Mouse (Mus musculus) erythroid progenitor cell, adult 5-6 weeks (primary cell): ENCODE measurements around the gene Mef2d. TPM values are rescaled to one million over a fixed set of nuclear protein-coding genes. Genes with fewer than 3 reads are reported as not detected.

Experiments
- ATAC-seq: replicated peaks from 2 replicates; pipeline ENCODE4 v1.8.0; 2016; ENCODE audit warnings: moderate number of reproducible peaks, mild to moderate bottlenecking, moderate TSS enrichment, inconsistent platforms; ENCODE audit not compliant: poor library complexity, low FRiP score, severe bottlenecking
- total RNA-seq, 2 experiments: library from RNA; stranded (forward) in 1 of 2; stranded (reverse) in 1 of 2; fragments of 150-400 nt in 1 of 2; fragments of 186-747, 209-891 nt in 1 of 2; gene quantifications; 2 replicates each; pipeline versions ENCODE4 v1.2.3 to v1.2.4; 2015 to 2017; ENCODE audit warnings: low replicate concordance in 2 of 2

Gene Mef2d
- total RNA-seq, 2 experiments from 2014 or later: 16.9 to 36.9 TPM

GRCm38 (mm10) chr3:88203999-88204700 lies 62.0 kb downstream of the Mef2d start:
- ATAC-seq: no peak

DNA sequence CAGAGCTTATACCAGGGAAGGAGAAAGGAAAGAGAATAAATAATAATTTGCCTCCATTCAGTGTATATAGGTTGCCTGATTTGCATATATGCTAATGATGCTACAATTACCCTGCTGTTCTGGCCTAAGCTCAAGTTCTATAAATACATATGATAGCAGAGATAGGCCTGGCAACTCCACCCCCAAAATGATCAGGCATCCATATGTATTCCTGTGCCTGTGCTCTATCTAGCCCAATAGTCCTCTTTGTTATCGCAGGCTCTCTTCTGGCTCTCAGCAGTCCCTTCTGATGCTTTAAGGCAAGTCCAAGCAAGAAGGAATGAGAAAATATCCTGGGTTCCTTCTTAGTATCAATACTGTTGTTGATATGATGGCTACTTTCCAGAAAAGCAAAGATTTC lies 62.6 kb downstream of the Mef2d start:
- ATAC-seq: no peak

GRCm38 (mm10) chr3:88205176-88205562 lies 63.0 kb downstream of the Mef2d start:
- no peak for ATAC-seq

DNA sequence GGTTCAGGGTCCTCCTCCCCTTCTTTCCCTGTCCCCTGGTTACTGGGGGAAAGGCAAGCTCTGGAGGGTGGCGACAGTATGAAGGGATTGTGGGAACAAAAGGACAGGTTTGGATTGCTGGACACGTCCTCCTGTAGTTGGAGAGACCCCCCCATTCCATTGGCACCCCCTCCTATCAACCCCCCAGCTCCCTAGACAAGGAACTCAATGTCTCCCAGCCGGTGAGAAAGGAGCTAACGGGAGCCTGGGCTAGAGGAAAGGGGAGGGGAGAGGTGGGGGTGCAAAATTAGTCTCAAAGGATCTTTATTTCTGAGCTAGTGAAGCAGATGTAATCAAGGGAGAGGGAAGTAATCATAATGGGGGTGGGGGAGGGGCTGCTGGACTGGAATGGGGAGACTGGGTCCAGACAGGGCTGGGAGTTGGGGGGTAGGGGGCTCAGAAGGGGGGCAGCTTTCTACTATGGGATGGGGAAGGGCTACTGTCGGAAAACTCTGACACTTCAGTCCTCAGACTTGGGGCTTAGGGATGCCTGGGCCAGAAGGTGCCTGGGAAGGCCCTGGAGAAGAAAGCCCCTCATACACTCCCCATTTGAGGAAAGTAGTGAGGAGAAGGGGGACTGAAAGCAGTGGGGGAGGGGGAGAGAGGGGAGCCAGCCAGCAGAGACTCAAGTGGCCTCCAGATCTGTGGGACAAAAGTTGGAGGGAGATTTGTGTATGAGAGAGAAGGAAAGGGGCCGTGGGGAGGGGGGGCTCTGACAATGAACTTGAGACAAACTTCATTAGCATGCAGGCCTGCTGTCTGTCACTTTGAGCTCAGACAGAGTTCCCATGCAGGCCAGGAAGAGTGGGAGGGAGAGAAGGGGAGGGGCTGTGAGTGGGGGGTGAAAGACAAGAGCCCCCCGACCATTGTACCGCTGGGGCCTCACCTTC lies 63.7 kb downstream of the Mef2d start:
- no peak for ATAC-seq

GRCm38 (mm10) chr3:88206500-88206899 lies 64.3 kb downstream of the Mef2d start:
- ATAC-seq: no peak

DNA sequence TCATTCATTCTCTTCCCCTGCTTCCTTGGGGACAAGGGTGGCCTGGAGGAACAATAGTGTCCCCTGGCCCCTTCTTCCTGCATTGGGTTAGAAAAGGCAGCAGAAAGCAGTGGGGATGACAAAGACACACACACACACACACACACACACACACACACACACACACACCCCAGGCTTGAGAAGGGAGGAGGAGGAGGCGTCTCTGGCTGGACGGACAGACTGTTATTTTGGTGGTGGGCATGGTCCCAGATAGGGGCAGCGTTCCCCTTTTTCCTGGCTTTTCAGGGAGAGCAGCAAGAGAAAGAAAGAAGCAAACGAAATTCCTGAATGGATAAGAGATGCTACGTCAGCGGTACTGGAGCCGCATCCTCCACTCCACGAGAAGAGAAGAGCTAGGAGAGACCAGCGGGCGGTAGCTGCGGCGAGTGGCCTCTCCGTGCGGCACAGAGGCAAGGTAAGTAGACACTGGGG lies 64.8 kb downstream of the Mef2d start:
- ATAC-seq: no peak

- ATAC-seq: no peak
These were observed 65.4 kb downstream of the Mef2d start for GRCm38 (mm10) chr3:88207451-88208100.

- no peak for ATAC-seq
These were observed 66.1 kb downstream of the Mef2d start for GRCm38 (mm10) chr3:88208226-88208720.

GRCm38 (mm10) chr3:88209306-88209705 lies 67.1 kb downstream of the Mef2d start:
- no peak for ATAC-seq

GRCm38 (mm10) chr3:88210121-88210520 lies 67.9 kb downstream of the Mef2d start:
- no peak for ATAC-seq

DNA sequence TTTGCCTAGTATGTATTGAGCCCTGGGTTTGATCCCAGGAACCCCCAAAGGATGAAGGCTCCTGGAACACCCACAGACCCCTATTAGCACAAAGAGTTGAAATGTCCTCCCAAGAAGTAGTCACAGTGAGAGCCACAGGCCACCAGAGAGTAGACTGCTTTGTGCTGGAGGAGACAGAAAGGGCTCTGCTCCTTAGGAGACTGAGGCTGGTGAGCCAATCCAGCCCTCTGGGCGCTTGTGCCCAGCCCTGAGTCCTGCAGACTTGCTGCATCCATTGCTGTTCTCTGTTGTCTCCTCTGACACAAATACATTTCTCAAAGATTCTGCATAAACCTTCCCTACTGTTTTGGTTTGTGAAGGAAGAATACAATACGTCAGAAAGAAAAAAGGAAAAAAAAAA lies 68.7 kb downstream of the Mef2d start:
- no peak for ATAC-seq

GRCm38 (mm10) chr3:88212356-88212755 lies 70.2 kb downstream of the Mef2d start:
- ATAC-seq: no peak

DNA sequence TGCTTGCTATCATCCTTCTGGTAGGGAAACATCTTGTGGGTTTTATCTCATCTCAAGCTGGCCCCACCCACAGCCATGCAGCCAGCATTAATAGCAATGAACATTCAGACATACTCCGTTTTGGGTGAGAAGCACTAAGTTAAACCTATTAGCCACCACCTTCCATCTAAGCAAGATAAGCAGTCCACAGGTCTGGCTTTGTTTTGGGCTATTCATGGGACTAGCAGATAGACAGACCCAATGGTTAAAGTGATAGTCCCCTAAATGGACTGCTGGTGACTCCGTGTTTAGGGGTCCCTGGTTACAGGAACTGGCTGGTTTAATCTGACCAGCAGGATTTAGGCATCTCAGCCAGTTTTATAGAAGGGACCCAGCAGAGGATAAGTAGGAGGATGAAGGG lies 70.8 kb downstream of the Mef2d start:
- no peak for ATAC-seq

GRCm38 (mm10) chr3:88214197-88214938 lies 72.2 kb downstream of the Mef2d start:
- ATAC-seq: no peak

DNA sequence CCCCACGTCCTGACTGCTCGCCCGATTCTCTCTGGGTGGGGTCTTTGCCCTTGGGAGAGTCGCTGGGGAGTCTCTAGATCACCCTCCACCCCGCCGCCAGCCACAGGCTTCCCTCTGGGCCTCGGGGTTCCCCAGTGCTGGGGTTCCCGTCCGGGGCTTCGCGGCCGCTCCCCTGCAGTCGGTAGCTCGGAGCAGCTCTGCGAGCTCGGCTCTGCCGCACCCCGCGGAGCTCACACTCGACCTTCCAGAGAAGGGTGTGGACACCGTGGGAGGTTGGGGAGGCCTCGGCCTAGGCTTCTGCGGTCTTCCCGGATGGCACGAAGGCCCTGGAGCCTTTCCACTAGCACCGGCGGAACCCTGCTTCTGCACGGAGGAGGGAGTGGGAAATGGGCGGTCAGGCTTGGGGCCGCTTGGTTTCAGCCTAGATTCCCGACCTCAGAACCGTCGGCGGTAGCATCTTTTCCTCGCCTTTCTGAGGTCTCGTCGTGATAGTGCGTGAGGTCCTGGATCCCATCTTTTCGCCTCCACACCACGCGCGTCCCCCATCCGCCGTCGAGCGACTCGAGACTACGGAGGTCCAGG lies 72.9 kb downstream of the Mef2d start:
- ATAC-seq: peak; percentile 49; the same call in 1 of the 2 replicates

DNA sequence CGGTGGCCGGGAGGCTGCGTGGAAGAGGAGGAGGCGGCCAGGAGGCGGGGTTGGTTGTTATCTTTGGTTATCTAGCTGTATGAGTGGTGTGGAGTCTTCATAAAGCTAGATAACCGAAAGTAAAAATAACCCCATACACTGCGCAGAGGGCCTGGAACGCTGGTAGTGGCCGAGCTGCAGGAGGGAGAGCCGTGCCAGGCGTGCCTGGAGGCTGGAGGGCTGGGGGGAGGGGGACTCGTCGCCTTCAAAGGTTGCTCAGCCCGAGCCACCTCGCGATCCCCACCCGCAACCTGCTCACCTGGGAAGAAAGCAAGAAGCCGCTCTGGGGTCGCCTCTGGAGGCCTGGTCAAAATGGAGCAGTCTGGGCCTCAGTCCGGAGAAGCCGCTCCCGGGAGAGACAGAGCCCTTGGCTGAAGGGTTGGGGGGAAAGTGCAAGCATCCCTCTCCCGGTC lies 73.4 kb downstream of the Mef2d start:
- no peak for ATAC-seq

DNA sequence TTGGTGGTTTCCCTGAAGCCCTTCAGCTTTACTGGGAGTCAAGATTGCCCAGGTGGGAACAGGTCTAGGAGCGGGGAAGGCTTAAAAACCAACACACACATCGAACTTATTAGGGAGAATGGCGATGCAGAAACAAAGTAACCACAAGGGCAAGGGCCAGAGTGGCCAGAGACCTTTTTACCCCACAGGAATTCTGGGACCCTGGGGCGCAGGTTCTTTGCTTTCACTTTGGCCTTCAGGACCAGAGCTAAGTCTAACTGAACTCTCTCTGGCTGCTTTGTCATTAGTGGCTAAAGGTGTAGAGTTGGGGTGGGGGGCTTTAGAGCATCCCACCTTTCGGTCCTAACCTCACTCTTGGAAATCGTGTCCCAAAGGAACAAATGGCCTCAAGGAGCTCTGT lies 73.9 kb downstream of the Mef2d start:
- no peak for ATAC-seq

- no peak for ATAC-seq
These were observed 74.6 kb downstream of the Mef2d start for GRCm38 (mm10) chr3:88216534-88217326.
